Mouse (Mus musculus) erythroblast, embryonic 14.5 days (primary cell): ENCODE results near the gene Gm20431.

Experiments
- GATA1 ChIP-seq: IDR thresholded peaks from 2 replicates; pipeline ENCODE4 v1.6.1; 2012; ENCODE audit warnings: low read length, inconsistent platforms, mixed read lengths
- TAL1 ChIP-seq: IDR thresholded peaks from 3 replicates; pipeline ENCODE4 v1.6.1; 2012; ENCODE audit warnings: low read length, inconsistent platforms, mixed read lengths

DNA sequence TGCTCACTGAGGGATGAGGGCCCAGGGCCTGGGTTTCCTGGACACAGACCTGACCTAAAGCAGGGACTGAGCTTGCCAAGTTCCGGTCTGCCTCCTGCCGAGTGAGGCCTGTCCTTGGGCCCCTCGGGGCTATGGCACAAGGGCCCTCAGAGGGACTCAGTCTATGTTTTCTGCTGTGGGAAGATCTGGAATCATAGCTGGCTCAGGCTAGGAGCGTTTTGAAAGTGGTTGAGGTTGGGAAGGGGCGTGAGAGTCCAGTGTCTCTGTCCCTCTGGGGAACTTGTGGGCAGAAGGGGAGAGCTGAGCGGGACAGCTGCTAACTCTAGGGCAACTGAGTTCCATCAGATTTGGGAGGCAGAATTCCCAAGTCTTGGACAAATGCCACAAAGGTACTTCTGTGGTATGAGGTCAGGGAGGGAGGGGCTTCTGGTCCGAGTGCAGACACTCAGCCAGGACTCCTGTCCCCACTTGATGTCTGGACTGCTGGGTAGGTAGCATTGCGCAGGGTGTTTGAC, 60.8 kb downstream of the Gm20431 start:
- TF ChIP-seq TAL1 = no peak
- TF ChIP-seq GATA1 = no peak
